ENCODE assay signal across 8 mouse cellular contexts in genomic region chr2:25331470-25331869, GRCm38 (mm10). TPM values are rescaled to one million over a fixed set of nuclear protein-coding genes. Genes with fewer than 3 reads are reported as not detected.
DNase-seq lines count a peak whose midpoint lies in the region; ATAC-seq lines count a peak whose summit lies in the region.

No protein-coding gene starts in this region.

- peak overlapping the region; percentile 95 for H3K9ac ChIP-seq in kidney, embryonic 14.5 days (ENCODE audit: low read depth, low read length)
- H3K9ac ChIP-seq in hindbrain, embryonic 15.5 days, result peak overlapping the region; percentile 84; the same call in 1 of the 2 replicates
- peak overlapping the region; percentile 88 for H3K9ac ChIP-seq in midbrain, embryonic 16.5 days (ENCODE audit: low read depth, low read length)

- no peak for DNase-seq in kidney, postnatal 36 days
- DNase-seq in R1 (ENCODE audit: low read depth, low spot score), result peak; percentile 44
- no peak for DNase-seq in left cerebral cortex, adult 8-10 months (ENCODE audit: low spot score in 2 of 2)
- DNase-seq in lung, postnatal 25 days (ENCODE audit: low spot score), result no peak
- DNase-seq in cerebellum, adult 9-11 months, result no peak

- no peak for ATAC-seq in kidney, embryonic 14.5 days (ENCODE audit: low FRiP score, low TSS enrichment)
- ATAC-seq in hindbrain, embryonic 15.5 days (ENCODE audit: low FRiP score, low read depth), result no peak
- no peak for ATAC-seq in midbrain, embryonic 16.5 days

- H3K36me3 ChIP-seq in kidney, embryonic 14.5 days (ENCODE audit: control insufficient read depth, insufficient read depth, low read length), result peaks cover 26% of the 10 kb centered on the region
- H3K36me3 ChIP-seq in hindbrain, embryonic 15.5 days, result peaks cover 23% of the 10 kb centered on the region
- H3K36me3 ChIP-seq in midbrain, embryonic 16.5 days (ENCODE audit: control insufficient read depth, insufficient read depth, low read length), result peaks cover 19% of the 10 kb centered on the region

- 63% methylated on average over 9 of the region's 9 CpGs for WGBS in kidney, embryonic 14.5 days
- WGBS in hindbrain, embryonic 15.5 days, result 62% methylated on average over 9 of the region's 9 CpGs
- 68% methylated on average over 9 of the region's 9 CpGs for WGBS in midbrain, embryonic 16.5 days

- H3K27ac ChIP-seq in kidney, embryonic 14.5 days (ENCODE audit: low read depth, low read length), result no peak overlapping the region; the same call in 1 of the 2 replicates
- no peak overlapping the region for H3K27ac ChIP-seq in hindbrain, embryonic 15.5 days (replicated peaks)
- H3K27ac ChIP-seq in midbrain, embryonic 16.5 days (ENCODE audit: low read length), result no peak overlapping the region

- peaks cover 10% of the 10 kb centered on the region for H3K4me1 ChIP-seq in kidney, embryonic 14.5 days (ENCODE audit: control insufficient read depth, insufficient read depth, low read length)
- H3K4me1 ChIP-seq in hindbrain, embryonic 15.5 days (replicated peaks), result peaks cover 30% of the 10 kb centered on the region
- peaks cover 16% of the 10 kb centered on the region for H3K4me1 ChIP-seq in midbrain, embryonic 16.5 days (ENCODE audit: control insufficient read depth, insufficient read depth, low read length)

- no peaks in the 10 kb centered on the region for H3K27me3 ChIP-seq in kidney, embryonic 14.5 days (ENCODE audit: control insufficient read depth, insufficient read depth, low read length)
- H3K27me3 ChIP-seq in hindbrain, embryonic 15.5 days, result no peaks in the 10 kb centered on the region
- H3K27me3 ChIP-seq in midbrain, embryonic 16.5 days (ENCODE audit: control insufficient read depth, insufficient read depth, low read depth, low read length), result no peaks in the 10 kb centered on the region

- peak overlapping the region; percentile 60 for H3K4me2 ChIP-seq in kidney, embryonic 14.5 days (replicated peaks; ENCODE audit: low read depth, low read length)
- peak overlapping the region; percentile 66 for H3K4me2 ChIP-seq in hindbrain, embryonic 15.5 days
- peak overlapping the region; percentile 67 for H3K4me2 ChIP-seq in midbrain, embryonic 16.5 days (ENCODE audit: low read length)

- H3K4me3 ChIP-seq in kidney, embryonic 14.5 days (ENCODE audit: low read length), result peak overlapping the region; percentile 95
- peak overlapping the region; percentile 81 for H3K4me3 ChIP-seq in hindbrain, embryonic 15.5 days
- H3K4me3 ChIP-seq in midbrain, embryonic 16.5 days (ENCODE audit: low read depth, low read length), result peak overlapping the region; percentile 67

- H3K9me3 ChIP-seq in kidney, embryonic 14.5 days (ENCODE audit: control insufficient read depth, low read length), result no peaks in the 10 kb centered on the region
- no peaks in the 10 kb centered on the region for H3K9me3 ChIP-seq in hindbrain, embryonic 15.5 days
- no peaks in the 10 kb centered on the region for H3K9me3 ChIP-seq in midbrain, embryonic 16.5 days (replicated peaks; ENCODE audit: control insufficient read depth, low read length, poor library complexity, severe bottlenecking)

RNA-seq across cellular contexts. Expression of gene Man1b1, which starts 0.7 kb away (rescaled TPM):
- 89.9 and 106 TPM in 2 replicates for polyA plus RNA-seq in kidney, embryonic 14.5 days (2014; fragmentation: Nextera tagmentation; extraction: Ambion mirVana)
- 43.6 and 45.2 TPM in 2 replicates for polyA plus RNA-seq in hindbrain, embryonic 15.5 days (2015; fragmentation: Nextera tagmentation; extraction: Ambion mirVana)
- 50.7 and 51.0 TPM in 2 replicates for polyA plus RNA-seq in midbrain, embryonic 16.5 days (2015; fragmentation: Nextera tagmentation; extraction: Ambion mirVana)
- total RNA-seq in left cerebral cortex, adult 8-10 months (2022), result 10 to 100 TPM; 57.3 to 64.7 (median 61.0) TPM

RNA-seq across cellular contexts. Expression of gene Grin1, which starts 12.5 kb away (rescaled TPM):
- polyA plus RNA-seq in kidney, embryonic 14.5 days (2014; fragmentation: Nextera tagmentation; extraction: Ambion mirVana), result 0.32 and 0.64 TPM in 2 replicates
- polyA plus RNA-seq in hindbrain, embryonic 15.5 days (2015; fragmentation: Nextera tagmentation; extraction: Ambion mirVana), result 58.4 and 61.3 TPM in 2 replicates
- 44.0 and 52.7 TPM in 2 replicates for polyA plus RNA-seq in midbrain, embryonic 16.5 days (2015; fragmentation: Nextera tagmentation; extraction: Ambion mirVana)
- total RNA-seq in left cerebral cortex, adult 8-10 months (2022), result 100 to 1,000 TPM; 390 to 399 (median 395) TPM

RNA-seq across cellular contexts. Expression of gene Dpp7, which starts 24.7 kb away (rescaled TPM):
- 15.4 and 16.2 TPM in 2 replicates for polyA plus RNA-seq in kidney, embryonic 14.5 days (2014; fragmentation: Nextera tagmentation; extraction: Ambion mirVana)
- polyA plus RNA-seq in hindbrain, embryonic 15.5 days (2015; fragmentation: Nextera tagmentation; extraction: Ambion mirVana), result 24.4 and 24.9 TPM in 2 replicates
- polyA plus RNA-seq in midbrain, embryonic 16.5 days (2015; fragmentation: Nextera tagmentation; extraction: Ambion mirVana), result 22.6 and 26.2 TPM in 2 replicates
- total RNA-seq in left cerebral cortex, adult 8-10 months (2022), result 10 to 100 TPM; 35.1 to 50.7 (median 37.9) TPM

RNA-seq across cellular contexts. Expression of gene Uap1l1, which starts 34.0 kb away (rescaled TPM):
- 19.3 and 25.0 TPM in 2 replicates for polyA plus RNA-seq in kidney, embryonic 14.5 days (2014; fragmentation: Nextera tagmentation; extraction: Ambion mirVana)
- polyA plus RNA-seq in hindbrain, embryonic 15.5 days (2015; fragmentation: Nextera tagmentation; extraction: Ambion mirVana), result 5.1 and 6.4 TPM in 2 replicates
- 4.6 and 5.2 TPM in 2 replicates for polyA plus RNA-seq in midbrain, embryonic 16.5 days (2015; fragmentation: Nextera tagmentation; extraction: Ambion mirVana)
- 10 to 100 TPM; 20.9 to 31.0 (median 25.8) TPM for total RNA-seq in left cerebral cortex, adult 8-10 months (2022)

RNA-seq across cellular contexts. Expression of gene Sapcd2, which starts 40.7 kb away (rescaled TPM):
- polyA plus RNA-seq in kidney, embryonic 14.5 days (2014; fragmentation: Nextera tagmentation; extraction: Ambion mirVana), result 45.1 and 47.2 TPM in 2 replicates
- 11.8 and 13.8 TPM in 2 replicates for polyA plus RNA-seq in hindbrain, embryonic 15.5 days (2015; fragmentation: Nextera tagmentation; extraction: Ambion mirVana)
- polyA plus RNA-seq in midbrain, embryonic 16.5 days (2015; fragmentation: Nextera tagmentation; extraction: Ambion mirVana), result 9.0 and 9.2 TPM in 2 replicates
- 1 to 10 TPM; 1.7 to 3.8 (median 2.3) TPM for total RNA-seq in left cerebral cortex, adult 8-10 months (2022)

Comparison
In these comparisons a context has a peak if more than half of its experiments do, and no peak if none do; other contexts are left out.
1. RNA of gene Grin1, which starts 12.5 kb away (polyA plus RNA-seq): 58.4 to 61.3 TPM in hindbrain, embryonic 15.5 days and 44.0 to 52.7 TPM in midbrain, embryonic 16.5 days; 0.32 to 0.64 TPM in kidney, embryonic 14.5 days; every median in the first group is over 10 times any median in the second.
2. Peak in every context shown above with its lines, with median percentiles within 50 percentile points of each other: H3K4me2 ChIP-seq, H3K4me3 ChIP-seq and H3K9ac ChIP-seq.